Mouse (Mus musculus) T-helper 2 cell (primary cell): ENCODE measurements at regions not wholly inside any gene's neighbourhood (a gene's known extent, or its start where the extent isn't known, plus 50 kb on each side); places are given as distances from the start of the nearest gene placed in this dataset.

Experiments used
- in situ Hi-C: fragments of 300-600 bp; cut with MboI, MseI; formaldehyde crosslinking; loops from one replicate; pipeline ENCODE4 v1.15.1; 2025; ENCODE audit warnings: high pct_unique_total_duplicates

DNA sequence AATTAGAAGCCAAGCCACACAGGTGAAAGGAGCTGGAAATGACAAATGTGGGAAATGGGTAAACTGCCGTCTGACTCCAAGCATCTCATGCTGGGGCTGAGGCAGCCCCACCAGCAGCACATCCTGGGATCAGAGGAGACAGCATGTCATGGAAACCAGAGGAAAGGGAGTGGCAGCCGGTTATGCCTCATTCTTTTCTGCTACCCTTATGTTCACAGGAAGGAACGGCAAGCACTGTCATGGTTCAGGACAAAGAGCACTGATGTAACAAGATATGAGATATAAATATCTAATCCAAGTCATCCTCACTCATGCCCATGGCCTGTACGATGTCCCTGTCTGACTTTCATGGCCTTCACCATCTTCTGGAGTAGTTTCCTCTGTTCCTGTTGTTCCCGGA, 125.2 kb upstream of the Tnfaip3 start:
- in situ Hi-C loops: no loop called here

GRCm38 (mm10) chr10:19139234-19139633, 123.8 kb upstream of the Tnfaip3 start:
- in situ Hi-C loops: no loop called here

GRCm38 (mm10) chr10:19138258-19138657, 122.8 kb upstream of the Tnfaip3 start:
- in situ Hi-C loops: no loop called here

DNA sequence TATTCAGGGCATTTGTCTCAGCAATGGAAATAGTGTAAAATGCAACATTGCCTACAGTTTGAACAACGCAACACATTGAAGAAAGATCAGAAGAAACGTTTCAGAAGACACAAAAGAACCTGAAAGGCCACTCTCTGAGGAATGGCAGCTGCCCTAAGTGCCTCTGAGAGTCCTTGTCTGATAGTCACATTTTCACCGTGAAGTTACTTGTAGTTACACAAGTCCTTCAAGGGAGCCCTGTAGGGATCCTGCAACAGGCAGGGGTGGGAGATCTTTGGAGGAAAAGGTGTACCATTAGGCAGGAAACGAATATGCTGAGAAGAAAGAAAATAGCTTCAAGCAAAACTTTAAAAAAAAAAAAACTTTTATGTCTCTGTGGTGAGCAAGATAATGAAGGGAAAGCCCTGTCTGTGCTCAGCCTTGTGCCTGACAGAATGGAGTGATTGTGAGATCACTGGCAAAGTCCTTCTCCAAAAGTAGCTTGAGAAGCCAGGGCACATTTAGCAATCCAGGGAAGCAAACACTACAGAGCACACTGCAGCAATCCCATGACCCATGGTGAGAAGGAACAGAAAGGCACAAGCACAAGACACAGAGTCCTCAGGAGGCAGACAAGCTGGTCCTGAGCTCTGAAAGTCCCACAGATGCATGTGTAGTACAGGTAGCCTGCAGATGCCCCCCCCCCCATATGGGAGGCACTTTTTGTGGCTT, 112.3 kb upstream of the Tnfaip3 start:
- in situ Hi-C loops: no loop called here

- in situ Hi-C loops: no loop called here
These were observed 111.5 kb upstream of the Tnfaip3 start for GRCm38 (mm10) chr10:19126922-19127321.

DNA sequence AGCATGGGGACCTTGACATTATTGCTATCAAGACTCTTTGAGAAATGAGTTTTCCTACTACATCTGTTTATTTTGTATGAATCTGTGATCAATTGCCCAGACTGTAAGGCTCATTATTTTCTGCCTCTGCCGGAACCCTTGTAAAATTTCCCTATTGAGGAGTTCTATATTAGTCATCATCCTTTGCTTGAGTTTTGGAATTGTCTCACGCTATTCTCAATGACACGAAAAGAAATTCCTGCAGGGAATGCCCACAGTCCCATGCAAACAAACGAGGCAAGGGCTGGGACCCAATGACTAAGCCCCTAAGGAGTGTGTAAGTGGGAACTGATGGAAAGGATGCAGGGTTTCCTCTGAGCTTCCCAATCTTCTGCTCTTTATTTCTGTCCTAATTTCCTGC, 111.0 kb upstream of the Tnfaip3 start:
- in situ Hi-C loops: no loop called here

GRCm38 (mm10) chr10:19123691-19124090, 108.2 kb upstream of the Tnfaip3 start:
- in situ Hi-C loops: no loop called here

- in situ Hi-C loops: no loop called here
These were observed 106.8 kb upstream of the Tnfaip3 start for GRCm38 (mm10) chr10:19122221-19122620.

DNA sequence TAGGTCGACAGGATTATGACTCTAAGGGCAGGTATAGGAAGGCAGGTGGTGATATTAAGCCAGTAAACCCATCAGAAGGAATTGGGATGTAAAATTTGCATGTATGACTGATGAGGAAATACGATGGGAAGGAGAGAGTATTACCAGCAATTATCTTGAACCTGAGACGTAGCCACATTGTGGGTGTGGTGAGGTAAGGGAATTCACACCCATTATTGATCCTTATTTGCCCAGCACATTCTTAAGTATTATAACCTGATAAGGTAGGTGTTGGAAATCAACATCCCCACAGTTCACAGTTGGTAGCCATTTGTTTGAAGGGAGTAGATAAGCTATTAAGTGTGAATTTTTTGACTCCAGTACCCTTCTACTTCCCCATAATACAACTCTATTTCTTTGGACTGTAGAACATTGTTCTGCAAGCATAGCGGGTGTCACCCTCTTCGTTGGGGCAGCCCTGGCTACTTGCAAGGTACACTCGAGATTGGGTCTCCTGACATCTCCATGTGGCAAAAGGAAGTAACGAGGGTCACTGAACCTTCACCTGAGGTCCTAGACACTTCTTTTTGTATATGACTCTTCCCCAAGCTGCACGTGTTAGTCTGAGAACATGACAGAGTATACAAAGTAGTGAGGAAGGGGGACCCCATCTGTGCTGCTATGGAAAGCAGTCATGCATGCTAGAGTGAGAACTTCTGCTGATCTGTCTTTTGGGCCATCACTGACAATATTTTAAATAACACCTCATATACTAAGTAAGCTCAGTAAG, 104.0 kb upstream of the Tnfaip3 start:
- in situ Hi-C loops: no loop called here

- in situ Hi-C loops: no loop called here
These were observed 103.3 kb upstream of the Tnfaip3 start for GRCm38 (mm10) chr10:19118569-19119280.

DNA sequence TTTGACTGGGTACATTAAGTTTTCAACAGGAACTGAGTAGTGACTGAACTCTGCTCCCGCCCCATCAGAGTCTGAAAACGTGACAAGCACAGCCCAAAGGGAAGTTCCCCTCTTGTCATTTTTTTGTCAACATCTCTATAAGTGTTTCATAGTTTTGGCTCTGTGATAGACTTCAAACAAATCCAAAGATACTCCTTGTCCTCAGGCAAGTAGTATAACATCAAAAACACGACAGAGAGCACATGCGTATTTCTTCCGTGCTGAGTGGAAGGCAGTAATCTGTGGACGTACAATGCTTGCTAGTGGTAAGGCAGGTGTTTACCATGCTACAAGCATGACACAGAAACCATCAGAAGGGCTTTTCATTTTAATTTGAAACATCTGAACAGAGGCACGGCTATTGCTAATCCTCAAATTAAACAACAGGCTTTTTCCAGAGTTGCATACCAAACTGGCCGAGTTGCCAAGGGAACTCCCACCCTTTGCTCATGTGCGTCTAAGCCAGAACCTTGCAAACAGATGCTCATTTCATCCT, 101.7 kb upstream of the Tnfaip3 start:
- in situ Hi-C loops: no loop called here

GRCm38 (mm10) chr10:19112459-19112858, 97.0 kb upstream of the Tnfaip3 start:
- in situ Hi-C loops: no loop called here

DNA sequence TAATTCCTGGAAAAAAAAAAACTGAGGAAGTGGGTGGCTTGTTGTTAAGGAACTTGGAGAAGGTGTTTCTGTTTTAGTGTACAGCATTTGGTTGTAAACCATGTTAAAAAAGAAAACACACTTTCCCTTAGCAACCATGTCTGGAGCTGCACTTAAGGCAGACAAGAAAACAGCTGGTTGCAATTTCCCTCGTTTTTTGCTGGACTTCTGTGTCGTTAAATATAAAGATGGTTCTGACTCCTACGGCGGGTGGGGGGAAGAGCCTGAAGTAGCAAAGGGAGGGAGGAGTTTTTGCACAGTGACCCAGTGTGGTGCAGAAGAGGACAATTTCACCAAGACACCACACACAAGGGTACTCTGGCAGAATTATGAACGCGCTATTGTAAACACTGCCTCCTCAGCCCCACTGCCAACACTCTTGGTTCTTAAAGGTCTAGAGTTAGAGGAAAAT, 89.8 kb upstream of the Tnfaip3 start:
- in situ Hi-C loops: no loop called here

- in situ Hi-C loops: no loop called here
These were observed 89.3 kb upstream of the Tnfaip3 start for GRCm38 (mm10) chr10:19104671-19105203.

- in situ Hi-C loops: no loop called here
These were observed 84.2 kb upstream of the Tnfaip3 start for GRCm38 (mm10) chr10:19099369-19100285.

DNA sequence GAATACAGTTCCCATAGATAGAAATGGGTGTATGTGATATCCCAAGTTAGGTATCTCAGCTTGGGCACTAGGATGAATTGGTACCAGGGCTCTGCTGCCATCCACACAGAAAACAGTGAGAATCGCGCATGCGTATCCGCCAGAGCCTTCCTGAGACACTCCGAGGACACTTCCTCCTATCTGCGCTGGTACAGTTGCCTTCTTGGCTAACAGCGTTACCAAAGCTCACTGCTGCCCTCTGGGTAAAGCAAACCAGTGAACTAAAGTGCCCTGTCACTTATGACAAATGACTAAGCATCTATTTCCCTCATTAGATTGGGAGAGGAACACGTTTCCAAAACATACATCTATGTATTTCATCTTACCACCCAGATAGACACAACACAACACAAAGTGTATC, 78.8 kb upstream of the Tnfaip3 start:
- in situ Hi-C loops: no loop called here

DNA sequence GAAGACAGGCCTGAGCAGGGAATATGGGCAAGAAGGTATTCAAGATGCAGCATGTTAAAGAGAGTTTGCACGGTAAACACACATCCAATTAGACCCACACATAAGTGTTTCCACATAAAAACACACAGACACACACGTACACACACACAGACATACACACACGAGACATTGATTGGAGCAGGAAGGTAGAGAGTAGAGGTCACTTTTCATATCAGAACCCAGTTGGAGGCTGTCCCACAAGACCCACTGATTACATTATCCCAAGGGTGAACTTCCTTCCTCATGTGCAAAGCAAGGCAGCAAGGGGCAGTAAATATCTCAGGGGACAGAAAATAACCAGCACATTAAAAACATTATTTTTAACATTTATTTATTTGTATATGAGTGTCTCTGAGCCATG, 78.2 kb upstream of the Tnfaip3 start:
- in situ Hi-C loops: no loop called here

DNA sequence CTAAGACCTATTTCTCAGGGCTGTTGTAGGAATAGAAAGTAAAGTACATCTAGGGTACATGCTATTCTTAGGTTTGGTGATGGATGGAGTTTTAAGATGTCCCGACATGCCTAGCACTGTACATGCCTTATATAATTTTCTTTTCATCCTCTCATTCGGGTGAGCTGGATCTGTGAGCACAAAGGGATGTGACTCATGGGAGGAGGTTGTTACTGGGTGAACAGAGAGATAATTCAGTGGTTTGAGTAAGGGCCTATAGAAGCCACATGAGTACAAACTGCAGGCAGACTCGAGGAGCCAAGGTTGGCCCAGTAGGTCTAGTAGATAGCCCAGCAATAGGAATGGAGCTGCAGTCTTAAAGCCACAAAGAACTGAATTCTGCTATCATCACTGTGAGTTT, 76.5 kb upstream of the Tnfaip3 start:
- in situ Hi-C loops: no loop called here

- in situ Hi-C loops: no loop called here
These were observed 75.7 kb upstream of the Tnfaip3 start for GRCm38 (mm10) chr10:19091110-19091509.

DNA sequence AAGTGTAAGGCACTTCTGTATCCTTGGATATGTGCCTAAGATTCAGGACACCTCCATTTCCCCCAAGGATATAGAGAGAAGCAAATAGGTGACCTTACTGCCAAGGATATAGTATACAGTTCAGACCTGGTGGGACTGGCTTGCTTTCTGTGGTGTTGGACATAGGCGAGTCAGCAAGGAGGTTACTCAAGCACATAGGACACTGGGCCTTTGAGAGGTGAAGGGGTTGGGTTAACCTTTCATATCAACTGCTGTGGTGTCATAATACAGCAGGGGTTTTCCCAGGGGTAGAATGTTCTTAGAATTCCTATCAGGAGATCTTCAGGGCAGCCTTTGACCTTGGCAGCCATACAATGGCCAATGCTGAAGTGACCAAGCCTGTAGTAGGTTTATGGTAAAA, 71.5 kb upstream of the Tnfaip3 start:
- in situ Hi-C loops: no loop called here

DNA sequence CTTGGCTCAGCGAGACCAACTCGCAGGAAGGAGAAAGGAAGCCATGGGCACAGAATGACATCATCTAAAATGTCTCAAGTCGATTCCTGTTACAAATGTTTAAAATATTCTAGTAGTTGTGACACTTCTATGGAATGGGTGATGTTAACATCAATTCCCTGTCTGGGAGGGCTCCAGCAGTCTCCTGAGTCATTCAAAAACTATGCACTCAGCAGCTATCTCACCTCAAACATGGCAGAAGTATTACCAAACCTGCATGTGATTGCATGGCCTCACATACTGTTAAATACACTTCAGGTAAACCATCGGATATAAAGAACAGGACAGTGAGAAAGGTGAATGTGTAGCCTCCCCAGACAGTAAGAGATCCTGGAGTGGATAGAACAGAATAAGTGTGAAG, 66.7 kb upstream of the Tnfaip3 start:
- in situ Hi-C loops: no loop called here
